Mouse (Mus musculus): ENCODE measurements around the gene Tspan31. TPM values are rescaled to one million over a fixed set of nuclear protein-coding genes. Genes with fewer than 3 reads are reported as not detected.
A peak's percentile ranks its signal among the peaks of the same experiment; 100 is the strongest.

Gene Tspan31
- polyA plus RNA-seq, 1 experiment from 2014 or later = 224 TPM

- Histone ChIP-seq H3K9me3 (ENCODE audit: low read length) (no peaks in the 10 kb centered on the region), H3K27ac (ENCODE audit: low read depth) (no peak overlapping the region), H3K4me3 (ENCODE audit: low read depth, low read length) (no peak overlapping the region), H3K4me1 (ENCODE audit: insufficient read depth) (peaks cover 23% of the 10 kb centered on the region), H3K9ac (replicated peaks) (no peak overlapping the region), H3K36me3 (replicated peaks; ENCODE audit: insufficient read depth, low read length) (peaks cover 53% of the 10 kb centered on the region), H3K27me3 (ENCODE audit: insufficient read depth, low read length) (no peaks in the 10 kb centered on the region), H3K4me2 (ENCODE audit: low read depth, low read length) (no peak overlapping the region)
- WGBS (ENCODE audit: insufficient replicate concordance) = 82% methylated on average over 10 of the region's 10 CpGs
- TF ChIP-seq EP300 (IDR thresholded peaks at IDR 0.05; ENCODE audit: low read depth) (no peak), CTCF (IDR thresholded peaks at IDR 0.05; ENCODE audit: low read depth) (no peak)
- ATAC-seq = no peak
- DNase-seq = no peak
These were observed 29.1 kb upstream of the Tspan31 start for GRCm38 (mm10) chr10:127099191-127099590.

- no peak for ATAC-seq
- peaks cover 53% of the 10 kb centered on the region for H3K36me3 ChIP-seq (replicated peaks; ENCODE audit: insufficient read depth, low read length)
- no peak overlapping the region for H3K4me3 ChIP-seq (ENCODE audit: low read depth, low read length)
- TF ChIP-seq CTCF (IDR thresholded peaks at IDR 0.05; ENCODE audit: low read depth) (no peak), EP300 (IDR thresholded peaks at IDR 0.05; ENCODE audit: low read depth) (no peak)
- no peaks in the 10 kb centered on the region for H3K9me3 ChIP-seq (ENCODE audit: low read length)
- H3K4me1 ChIP-seq (ENCODE audit: insufficient read depth) = peaks cover 25% of the 10 kb centered on the region
- no peaks in the 10 kb centered on the region for H3K27me3 ChIP-seq (ENCODE audit: insufficient read depth, low read length)
- no peak overlapping the region for H3K4me2 ChIP-seq (ENCODE audit: low read depth, low read length)
- H3K9ac ChIP-seq (replicated peaks) = no peak overlapping the region
- WGBS (ENCODE audit: insufficient replicate concordance) = 83% methylated on average over 20 of the region's 20 CpGs
- no peak for DNase-seq
- H3K27ac ChIP-seq (ENCODE audit: low read depth) = no peak overlapping the region
These were observed 28.4 kb upstream of the Tspan31 start for GRCm38 (mm10) chr10:127098514-127098913.

- no peaks in the 10 kb centered on the region for H3K9me3 ChIP-seq (ENCODE audit: low read length)
- H3K4me3 ChIP-seq (ENCODE audit: low read depth, low read length) = no peak overlapping the region
- no peak overlapping the region for H3K27ac ChIP-seq (ENCODE audit: low read depth)
- peaks cover 15% of the 10 kb centered on the region for H3K4me1 ChIP-seq (ENCODE audit: insufficient read depth)
- TF ChIP-seq CTCF (IDR thresholded peaks at IDR 0.05; ENCODE audit: low read depth) = no peak
- TF ChIP-seq EP300 (IDR thresholded peaks at IDR 0.05; ENCODE audit: low read depth) = no peak
- no peak for DNase-seq
- WGBS (ENCODE audit: insufficient replicate concordance) = 60% methylated on average over 7 of the region's 7 CpGs
- H3K9ac ChIP-seq (replicated peaks) = no peak overlapping the region
- ATAC-seq = peak; percentile 29
- H3K36me3 ChIP-seq (replicated peaks; ENCODE audit: insufficient read depth, low read length) = peaks cover 45% of the 10 kb centered on the region
- peaks cover 19% of the 10 kb centered on the region for H3K27me3 ChIP-seq (ENCODE audit: insufficient read depth, low read length)
- no peak overlapping the region for H3K4me2 ChIP-seq (ENCODE audit: low read depth, low read length)
These were observed 24.3 kb upstream of the Tspan31 start for GRCm38 (mm10) chr10:127094382-127094802.

- H3K4me1 ChIP-seq (ENCODE audit: insufficient read depth) = peaks cover 15% of the 10 kb centered on the region
- H3K9ac ChIP-seq (replicated peaks) = no peak overlapping the region
- peaks cover 19% of the 10 kb centered on the region for H3K27me3 ChIP-seq (ENCODE audit: insufficient read depth, low read length)
- TF ChIP-seq EP300 (IDR thresholded peaks at IDR 0.05; ENCODE audit: low read depth) (no peak), CTCF (IDR thresholded peaks at IDR 0.05; ENCODE audit: low read depth) (no peak)
- DNase-seq (no peak), ATAC-seq (no peak)
- H3K4me3 ChIP-seq (ENCODE audit: low read depth, low read length) = no peak overlapping the region
- no peak overlapping the region for H3K4me2 ChIP-seq (ENCODE audit: low read depth, low read length)
- H3K27ac ChIP-seq (ENCODE audit: low read depth) = no peak overlapping the region
- 43% methylated on average over 4 of the region's 4 CpGs for WGBS (ENCODE audit: insufficient replicate concordance)
- peaks cover 29% of the 10 kb centered on the region for H3K36me3 ChIP-seq (replicated peaks; ENCODE audit: insufficient read depth, low read length)
- H3K9me3 ChIP-seq (ENCODE audit: low read length) = no peaks in the 10 kb centered on the region
These were observed 22.7 kb upstream of the Tspan31 start for GRCm38 (mm10) chr10:127092742-127093141.

GRCm38 (mm10) chr10:127091507-127092396, 21.7 kb upstream of the Tspan31 start:
- TF ChIP-seq CTCF (IDR thresholded peaks at IDR 0.05; ENCODE audit: low read depth) = no peak
- TF ChIP-seq EP300 (IDR thresholded peaks at IDR 0.05; ENCODE audit: low read depth) = no peak
- no peak for DNase-seq
- 63% methylated on average over 47 of the region's 51 CpGs for WGBS (ENCODE audit: insufficient replicate concordance)
- Histone ChIP-seq H3K27ac (ENCODE audit: low read depth) (no peak overlapping the region), H3K4me2 (ENCODE audit: low read depth, low read length) (no peak overlapping the region), H3K27me3 (ENCODE audit: insufficient read depth, low read length) (peaks cover 19% of the 10 kb centered on the region), H3K9ac (replicated peaks) (no peak overlapping the region), H3K4me3 (ENCODE audit: low read depth, low read length) (no peak overlapping the region), H3K36me3 (replicated peaks; ENCODE audit: insufficient read depth, low read length) (peaks cover 19% of the 10 kb centered on the region; the same call in 1 of the 2 replicates), H3K9me3 (ENCODE audit: low read length) (no peaks in the 10 kb centered on the region), H3K4me1 (ENCODE audit: insufficient read depth) (peaks cover 15% of the 10 kb centered on the region)
- ATAC-seq = peak; percentile 10; the same call in 1 of the 2 replicates

- Histone ChIP-seq H3K27ac (ENCODE audit: low read depth) (no peak overlapping the region), H3K27me3 (ENCODE audit: insufficient read depth, low read length) (peaks cover 19% of the 10 kb centered on the region), H3K4me2 (ENCODE audit: low read depth, low read length) (no peak overlapping the region), H3K9ac (replicated peaks) (no peak overlapping the region), H3K4me1 (ENCODE audit: insufficient read depth) (peaks cover 15% of the 10 kb centered on the region), H3K9me3 (ENCODE audit: low read length) (no peaks in the 10 kb centered on the region), H3K36me3 (replicated peaks; ENCODE audit: insufficient read depth, low read length) (peaks cover 10% of the 10 kb centered on the region; the same call in 1 of the 2 replicates), H3K4me3 (ENCODE audit: low read depth, low read length) (no peak overlapping the region)
- 60% methylated on average over 56 of the region's 57 CpGs for WGBS (ENCODE audit: insufficient replicate concordance)
- TF ChIP-seq EP300 (IDR thresholded peaks at IDR 0.05; ENCODE audit: low read depth) = no peak
- TF ChIP-seq CTCF (IDR thresholded peaks at IDR 0.05; ENCODE audit: low read depth) = no peak
- DNase-seq = peak; percentile 56
- 0 out of 2 replicates have a peak, but pooled peaks have one; percentile 11 for ATAC-seq
These were observed 20.7 kb upstream of the Tspan31 start for GRCm38 (mm10) chr10:127090560-127091411.

Data from liver, postnatal 0 days (tissue).